Mouse (Mus musculus): ENCODE results near the gene Nmnat1.
"Not testable (repeated sequence)": the region's sequence is repeated elsewhere in the genome, so short reads cannot be mapped to it uniquely, and the experiment has no call there.

Gene Nmnat1

DNA sequence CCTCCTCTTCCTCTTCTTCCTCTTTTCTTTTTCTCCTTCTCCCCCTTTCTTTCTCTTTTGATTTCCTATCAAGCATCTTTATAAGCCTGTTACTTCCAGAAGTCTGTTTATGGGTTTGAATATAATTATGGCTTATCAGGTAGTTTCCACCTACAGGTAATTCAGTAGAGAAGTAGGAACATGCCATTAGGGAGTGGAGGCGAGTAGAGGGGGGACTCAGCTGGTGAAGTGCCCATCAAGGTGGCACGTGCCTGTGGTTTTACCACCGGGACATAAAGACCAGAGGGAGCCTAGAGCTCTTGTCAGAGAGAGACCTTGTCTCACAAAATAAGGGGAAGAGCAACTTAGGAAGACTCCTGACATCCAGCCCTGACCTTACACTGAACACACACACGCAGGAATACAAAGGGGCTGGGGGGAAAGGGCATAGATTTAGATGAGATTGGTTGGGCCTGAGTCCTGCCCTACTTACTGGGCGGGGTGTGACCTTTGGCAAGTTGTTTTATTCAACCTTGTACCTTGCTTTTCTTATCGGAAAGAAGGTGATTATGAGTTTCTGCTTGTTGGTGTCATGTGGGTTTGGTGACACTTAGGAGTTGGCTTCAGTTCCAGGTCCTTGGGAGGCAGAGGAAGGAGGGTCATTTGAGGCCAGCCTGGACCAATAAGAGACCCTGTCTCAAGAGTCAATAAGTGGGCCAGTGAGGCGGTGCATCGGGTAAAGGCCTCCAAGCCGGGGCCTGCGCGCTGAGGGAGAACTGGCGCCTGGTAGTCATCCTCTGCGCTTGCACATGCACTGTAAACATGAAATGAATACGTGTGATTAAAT, 4.6 kb upstream of the Nmnat1 start:
- DNase-seq (ENCODE audit: low read depth): no peak

- DNase-seq (ENCODE audit: low read depth): no peak
Observed at GRCm38 (mm10) chr4:149487729-149488128, 2.7 kb upstream of the Nmnat1 start.

DNA sequence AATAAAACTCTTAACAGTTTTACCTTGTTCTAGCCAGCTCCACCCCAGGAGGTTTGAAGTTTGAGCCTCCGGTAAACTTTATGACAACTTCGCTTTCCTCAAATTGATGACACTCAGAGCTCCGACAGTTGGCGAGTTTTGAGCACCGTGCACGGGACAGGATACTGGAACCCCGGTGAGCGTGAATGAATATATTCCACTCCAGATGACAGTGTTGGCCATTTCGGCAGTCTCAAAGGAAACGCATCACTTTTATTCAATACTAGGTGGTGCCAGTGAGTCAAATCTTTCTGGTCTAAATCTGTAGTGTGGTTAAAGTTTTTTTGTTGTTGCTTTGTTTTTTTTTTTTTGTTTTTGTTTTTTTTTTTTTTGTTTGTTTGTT, 814 bp upstream of the Nmnat1 start:
- no peak for DNase-seq (ENCODE audit: low read depth)

- no peak for DNase-seq (ENCODE audit: low read depth)
Observed at GRCm38 (mm10) chr4:149484566-149484965, 436 bp downstream of the Nmnat1 start.

DNA sequence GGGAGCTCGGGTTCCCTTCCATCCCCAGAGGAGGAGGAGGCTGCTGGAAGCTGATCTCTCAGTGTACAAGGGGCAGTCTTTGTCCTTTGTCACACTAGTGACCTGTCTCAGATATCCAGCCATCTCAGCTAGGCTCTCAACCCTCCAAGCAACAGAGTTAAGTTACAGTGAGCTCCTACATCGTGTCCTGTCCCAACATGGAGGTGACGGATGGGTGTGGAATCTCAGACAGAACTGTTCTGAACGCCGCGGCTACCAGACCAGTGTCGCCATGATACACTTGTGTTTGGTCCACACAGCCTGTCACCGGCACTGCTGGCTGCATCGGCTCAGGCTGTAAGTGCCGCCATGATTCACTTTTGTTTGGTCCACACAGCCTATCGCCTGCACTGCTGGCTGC, 7.9 kb downstream of the Nmnat1 start, which contains the start of gene Tmem274:
Tmem274 (plus strand) TSS at position 301 of the 400 bp plus-strand sequence.
- DNase-seq (ENCODE audit: low read depth): no peak

DNA sequence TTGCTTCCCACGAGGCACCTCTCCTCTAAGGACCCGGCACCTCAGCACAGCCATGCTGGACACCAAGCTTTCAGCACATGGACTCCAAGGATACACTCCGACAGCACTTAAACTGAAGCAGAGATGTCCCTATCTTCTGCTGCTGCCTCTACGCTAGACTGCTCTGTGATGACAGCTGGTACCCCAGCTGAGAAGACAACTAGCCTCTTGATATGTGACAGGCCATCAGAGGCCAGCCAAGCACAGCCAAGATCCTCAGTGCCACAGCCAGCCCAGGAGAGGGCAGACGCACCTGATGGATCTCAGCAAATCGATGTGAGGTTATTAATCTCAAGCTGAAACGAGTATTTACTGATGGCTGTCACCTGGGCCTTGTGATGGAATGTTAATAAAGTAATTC, 9.9 kb downstream of the Nmnat1 start:
- DNase-seq (ENCODE audit: low read depth): no peak

DNA sequence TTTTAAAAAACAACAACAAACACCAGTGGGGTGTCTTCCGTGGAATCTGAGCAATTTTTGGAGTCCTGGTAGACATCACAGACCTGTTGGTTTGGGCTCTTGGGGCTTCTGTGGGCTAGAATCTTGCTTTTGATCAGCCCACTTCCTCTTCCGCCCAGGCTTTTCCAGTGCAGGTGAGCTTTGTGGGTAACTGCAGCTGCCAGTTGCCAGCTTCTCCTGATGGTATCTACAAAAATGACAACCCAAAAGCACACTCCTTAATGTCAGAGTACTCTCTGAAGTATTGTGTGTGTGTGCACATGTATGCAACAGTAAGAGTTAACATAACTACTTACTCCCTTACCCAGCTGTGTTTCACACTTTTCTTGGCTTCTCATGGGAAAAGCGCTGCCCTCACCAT, 15.4 kb downstream of the Nmnat1 start:
- DNase-seq (ENCODE audit: low read depth): no peak

DNA sequence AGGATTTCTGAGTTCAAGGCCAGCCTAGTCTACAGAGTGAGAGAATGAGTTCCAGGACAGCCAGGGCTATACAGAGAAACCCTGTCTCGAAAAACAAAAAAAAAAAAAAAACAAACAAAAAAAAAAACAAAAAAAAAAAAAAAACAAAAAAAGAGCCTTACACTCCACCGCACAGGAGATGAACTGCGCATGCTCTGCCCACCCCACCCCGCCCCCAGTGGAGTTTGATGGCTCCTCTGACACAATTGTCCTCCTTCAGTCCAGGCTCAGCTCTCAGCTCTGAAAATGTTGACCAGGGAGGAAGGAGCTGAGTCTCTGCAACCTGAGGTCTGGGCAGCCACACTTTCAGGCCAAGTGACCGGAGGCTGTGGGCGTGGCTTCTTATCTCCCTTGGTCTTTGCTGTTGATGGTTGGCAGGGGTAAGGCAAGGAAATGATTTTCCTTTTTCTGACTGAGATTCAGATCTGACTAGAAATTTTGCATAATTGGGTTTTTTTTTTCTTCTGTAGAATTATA, 21.5 kb downstream of the Nmnat1 start:
- DNase-seq (ENCODE audit: low read depth): no peak

DNA sequence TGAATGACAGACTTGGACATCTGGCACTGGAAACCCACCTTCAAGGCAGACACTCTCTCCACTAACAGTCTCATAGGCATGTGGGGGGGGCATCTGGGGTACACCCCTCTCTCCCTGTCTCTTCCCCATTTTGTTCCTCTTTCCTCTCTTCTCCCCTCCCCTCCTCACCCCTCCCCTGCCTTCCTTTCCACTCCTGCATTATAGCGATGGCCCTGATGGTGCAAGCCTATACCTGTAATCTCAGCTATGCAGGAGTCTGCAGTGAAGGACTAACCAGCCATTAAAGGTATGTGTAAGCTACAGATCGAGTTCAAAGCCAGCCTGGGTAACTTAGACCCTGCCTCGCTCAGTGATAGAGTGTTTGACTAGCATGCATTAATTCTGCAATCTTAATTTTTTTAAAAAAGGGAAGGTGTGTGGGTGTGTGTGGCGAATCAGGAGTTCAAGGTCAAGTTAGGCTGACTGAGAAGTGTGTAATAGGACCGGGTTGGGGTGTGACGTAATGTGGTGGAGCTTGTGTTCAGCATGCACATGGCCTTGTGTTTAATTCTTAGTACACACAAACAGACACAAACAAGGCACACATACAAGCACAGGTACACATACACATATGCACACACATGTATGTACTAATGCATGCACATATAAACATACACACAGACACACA, 22.6 kb downstream of the Nmnat1 start:
- no peak for DNase-seq (ENCODE audit: low read depth)

DNA sequence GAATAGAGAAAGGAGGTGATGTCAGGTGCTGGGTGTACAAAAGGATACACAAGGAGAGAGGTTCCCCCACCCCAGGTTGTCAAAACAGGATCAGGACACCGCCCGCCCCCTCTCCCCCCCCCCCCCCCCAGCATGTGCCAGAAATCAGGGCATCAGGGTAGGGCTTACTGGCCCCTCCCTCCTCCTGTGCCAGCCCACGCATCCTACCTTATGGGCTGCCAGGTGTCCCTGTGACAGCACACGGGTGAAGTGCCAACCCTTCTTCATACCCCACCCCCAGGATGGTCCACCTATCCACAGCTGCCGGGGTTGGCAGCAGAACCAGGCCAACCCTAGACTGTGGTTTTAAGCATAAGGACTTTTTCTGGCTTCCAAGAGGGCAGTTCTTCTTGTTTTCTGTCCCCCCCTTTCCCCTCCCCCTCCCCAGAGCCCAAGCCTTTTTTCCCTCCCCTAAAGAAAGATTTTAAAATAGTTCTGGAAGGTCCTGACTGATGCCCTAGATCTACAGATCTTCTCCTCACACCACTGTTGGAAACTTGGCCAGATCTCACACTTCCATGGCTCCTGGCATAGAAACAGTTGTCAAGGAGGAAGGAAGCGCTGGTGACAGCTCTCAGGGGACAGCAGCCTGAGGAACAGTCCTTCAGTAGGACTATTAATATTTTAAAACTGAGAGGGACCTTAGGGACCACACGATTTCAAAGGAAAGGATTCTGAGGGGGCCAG, 23.3 kb downstream of the Nmnat1 start:
- no peak for DNase-seq (ENCODE audit: low read depth)

GRCm38 (mm10) chr4:149460475-149460874, 24.5 kb downstream of the Nmnat1 start:
- DNase-seq (ENCODE audit: low read depth): not testable (repeated sequence)

GRCm38 (mm10) chr4:149459425-149459824, 25.6 kb downstream of the Nmnat1 start:
- no peak for DNase-seq (ENCODE audit: low read depth)

- no peak for DNase-seq (ENCODE audit: low read depth)
Observed at GRCm38 (mm10) chr4:149458526-149458925, 26.5 kb downstream of the Nmnat1 start.

GRCm38 (mm10) chr4:149457831-149458430, 27.1 kb downstream of the Nmnat1 start:
- DNase-seq (ENCODE audit: low read depth): no peak

DNA sequence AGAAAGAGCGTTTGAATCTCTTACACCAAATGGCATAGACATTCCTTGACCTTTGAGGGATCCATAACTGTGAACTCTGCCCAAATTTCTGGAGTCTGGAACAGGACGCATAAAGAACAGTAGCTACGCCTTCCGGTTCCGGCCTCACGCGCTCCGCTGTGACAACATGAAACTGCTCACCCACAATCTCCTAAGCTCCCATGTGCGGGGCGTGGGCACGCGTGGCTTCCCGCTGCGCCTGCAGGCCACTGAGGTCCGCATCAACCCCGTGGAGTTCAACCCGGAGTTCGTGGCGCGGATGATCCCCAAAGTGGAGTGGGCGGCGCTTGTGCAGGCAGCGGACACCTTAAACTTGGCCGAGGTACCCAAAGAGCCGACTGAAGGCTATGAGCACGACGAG, 27.8 kb downstream of the Nmnat1 start:
- not testable (repeated sequence) for DNase-seq (ENCODE audit: low read depth)

- DNase-seq (ENCODE audit: low read depth): no peak
Observed at GRCm38 (mm10) chr4:149454879-149455278, 30.1 kb downstream of the Nmnat1 start, which contains the start of gene Rbp7. TSS of gene Rbp7 (minus strand) at chr4:149454978.

GRCm38 (mm10) chr4:149454263-149454662, 30.7 kb downstream of the Nmnat1 start:
- DNase-seq (ENCODE audit: low read depth): no peak

DNA sequence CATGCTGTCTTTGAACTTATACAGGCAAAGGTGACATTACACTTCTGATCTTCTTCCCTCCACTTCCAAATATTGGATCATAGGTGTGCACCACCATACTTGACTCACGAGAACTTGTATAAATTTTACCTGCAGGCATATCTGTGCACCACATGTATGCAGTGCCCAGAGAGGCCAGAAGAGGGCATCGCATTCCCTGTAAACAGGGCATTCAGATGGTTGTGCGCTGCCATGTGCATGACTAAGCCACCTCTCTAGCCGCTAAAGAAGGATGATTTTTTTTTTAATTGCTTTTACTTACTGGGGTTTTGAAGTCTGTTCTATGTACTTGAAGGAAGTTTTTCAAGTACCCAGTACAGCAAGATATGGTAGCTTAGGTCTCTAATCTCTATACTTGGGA, 31.3 kb downstream of the Nmnat1 start:
- DNase-seq (ENCODE audit: low read depth): peak; percentile 47

DNA sequence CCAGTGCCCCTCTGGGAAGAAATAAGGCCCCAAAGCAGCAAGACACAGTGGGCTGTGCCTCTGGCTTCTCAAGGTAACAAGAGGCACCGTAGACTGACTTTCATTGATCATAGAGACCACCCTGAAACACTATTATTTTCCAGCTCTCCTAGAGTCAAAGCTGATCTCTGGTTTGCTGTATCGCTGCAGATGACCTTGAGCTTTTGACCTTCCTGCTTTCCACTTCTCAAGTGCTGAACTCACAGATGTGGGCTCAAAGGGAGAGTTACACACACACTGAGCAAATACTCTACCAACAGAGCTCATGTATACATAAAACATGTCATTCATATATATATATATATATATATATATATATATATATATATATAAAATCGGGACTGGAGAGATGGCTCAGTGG, 34.4 kb downstream of the Nmnat1 start:
- DNase-seq (ENCODE audit: low read depth): no peak

- no peak for DNase-seq (ENCODE audit: low read depth)
Observed at GRCm38 (mm10) chr4:149446309-149446708, 38.7 kb downstream of the Nmnat1 start.

DNA sequence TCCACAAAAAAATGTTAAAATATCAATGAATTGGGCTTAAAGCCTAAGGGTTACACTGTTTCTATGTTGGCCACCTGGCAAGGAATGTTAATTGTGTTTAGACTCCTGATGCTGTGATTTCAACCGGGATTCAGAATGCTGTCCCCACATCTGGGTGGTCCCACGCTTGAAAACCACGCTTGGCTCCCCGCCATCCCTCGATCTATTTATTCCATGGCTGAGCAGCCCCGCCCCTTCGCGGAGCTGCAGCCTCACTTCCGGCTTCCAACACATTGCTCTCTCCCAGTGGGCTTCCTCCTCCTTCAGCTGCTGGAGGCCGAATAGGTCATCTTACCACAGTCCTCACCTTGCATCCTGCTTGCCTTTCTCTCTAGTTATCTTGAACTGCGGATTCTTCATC, 39.1 kb downstream of the Nmnat1 start:
- peak; percentile 41 for DNase-seq (ENCODE audit: low read depth)
